Mouse (Mus musculus): ENCODE measurements around the gene Bend4.
A peak's percentile ranks its signal among the peaks of the same experiment; 100 is the strongest.

Gene Bend4

DNA sequence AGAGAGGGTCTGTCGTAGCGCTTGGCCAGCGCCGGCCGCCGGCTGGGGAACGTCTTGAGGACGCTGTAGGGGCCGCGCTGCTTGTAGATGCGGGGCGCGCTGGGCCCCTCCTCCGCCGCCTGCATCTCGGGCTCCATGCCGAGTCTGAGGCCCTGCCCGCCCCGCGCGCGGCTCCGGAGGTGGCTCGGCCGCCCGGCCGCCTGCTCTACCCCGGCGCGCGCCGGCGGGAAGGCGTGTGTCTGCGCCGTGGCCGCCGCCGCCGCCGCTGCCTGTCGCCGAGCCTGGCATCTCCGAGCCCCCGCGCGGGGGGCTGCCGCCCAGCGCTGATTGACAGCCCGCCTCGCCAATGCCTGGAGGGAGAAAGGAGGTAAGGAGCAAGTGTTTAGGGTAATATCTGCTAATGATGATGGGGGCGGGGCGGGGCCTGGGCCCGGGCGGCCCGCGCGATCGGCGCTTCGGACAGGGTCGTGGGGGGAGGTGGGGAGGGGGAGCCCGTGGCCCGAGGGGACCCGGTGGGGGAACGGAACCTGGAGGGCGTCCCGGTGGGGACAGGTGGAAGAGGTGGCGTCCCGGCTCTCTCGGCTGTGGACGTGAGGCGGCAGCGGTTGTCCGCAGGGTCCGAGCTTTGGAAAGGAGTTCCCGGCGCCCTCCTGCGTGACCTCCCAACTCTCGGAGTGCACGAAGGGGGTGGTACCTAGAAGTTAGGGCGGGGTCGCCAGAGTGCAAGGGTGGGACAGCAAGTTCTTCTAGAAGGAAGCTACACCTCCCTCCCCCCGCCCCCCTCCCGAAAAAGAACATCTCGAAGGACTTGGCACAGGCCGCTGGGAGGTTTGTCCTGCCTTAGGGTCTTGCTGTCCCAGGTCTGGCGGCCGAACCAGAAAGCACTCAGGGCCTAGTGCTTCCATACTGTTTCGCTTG, at the start of gene Bend4:
Gene Bend4 (minus strand): TSS at position 868 of the 918 bp plus-strand sequence.
- peak; percentile 47 to 57 for DNase-seq (ENCODE audit: low spot score in 2 of 2)

DNA sequence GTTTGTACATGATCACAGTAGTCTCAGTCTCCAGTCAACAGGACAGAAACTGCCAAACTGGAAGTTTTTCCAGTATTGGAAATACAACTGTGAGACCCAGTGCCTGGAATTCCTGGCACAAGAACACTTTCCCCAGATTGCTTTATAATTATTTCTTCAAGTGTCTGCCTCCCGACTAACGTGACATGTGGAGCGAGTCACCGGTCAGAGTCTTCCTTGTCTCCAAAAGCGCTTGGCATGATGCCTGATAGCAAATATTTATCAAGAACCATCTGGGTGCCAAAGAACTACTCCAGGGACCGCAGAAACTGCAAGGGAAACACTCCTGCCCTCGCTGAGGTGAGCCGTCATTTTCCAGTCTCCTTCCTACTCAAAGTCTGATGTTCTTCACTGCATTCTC, 45.6 kb upstream of the Bend4 start:
- no peak for DNase-seq (ENCODE audit: low spot score in 2 of 2)

DNA sequence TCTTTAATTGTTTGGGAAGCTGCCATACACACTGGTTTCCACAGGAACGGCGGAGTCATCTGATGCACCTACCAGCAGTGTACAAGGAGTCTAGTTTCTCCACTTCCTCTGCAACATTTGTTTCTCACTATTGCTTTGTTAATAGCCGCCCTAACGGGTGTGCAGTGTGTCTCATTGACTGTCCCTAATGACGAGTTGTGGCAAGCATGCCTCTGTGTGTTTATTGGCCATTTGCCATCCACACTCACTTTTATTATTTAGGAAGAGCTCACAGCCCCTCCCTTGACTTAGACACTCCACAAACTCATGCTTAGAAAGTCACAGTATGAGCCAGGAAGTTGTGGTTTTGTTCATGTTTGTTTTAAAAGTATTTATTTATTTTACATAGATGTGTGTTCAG, 45.0 kb upstream of the Bend4 start:
- DNase-seq (ENCODE audit: low spot score in 2 of 2): no peak

DNA sequence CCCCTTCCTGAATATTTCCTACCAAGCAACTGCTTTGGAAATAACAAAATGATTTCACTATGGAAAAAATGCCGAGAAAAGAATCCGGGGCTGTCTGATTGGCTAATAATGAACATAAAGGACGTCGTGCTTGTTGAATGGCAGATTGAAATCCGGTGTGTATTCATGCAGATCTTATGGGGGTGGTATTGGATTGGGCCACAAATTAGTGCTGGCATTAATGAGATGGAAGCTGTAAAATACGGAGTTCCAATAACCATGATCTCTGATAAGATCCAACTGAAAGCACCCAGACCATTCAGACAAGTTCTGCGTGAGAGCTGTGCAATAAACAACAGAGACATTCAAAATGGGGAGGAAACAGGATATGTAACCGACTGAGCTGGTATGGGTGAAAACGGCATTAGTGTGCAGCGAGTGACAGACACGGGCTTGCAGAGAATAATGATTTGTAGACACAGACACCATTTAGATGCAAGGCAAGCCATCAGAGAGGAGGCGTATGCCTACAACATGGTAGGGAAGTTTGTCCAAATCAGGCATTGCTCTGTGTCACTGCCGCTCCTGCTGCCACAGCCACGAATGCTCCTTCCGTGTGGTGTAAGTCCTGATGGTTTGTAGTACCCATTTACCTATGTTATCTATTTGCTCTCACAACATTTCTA, 38.9 kb upstream of the Bend4 start:
- DNase-seq (ENCODE audit: low spot score in 2 of 2): no peak

DNA sequence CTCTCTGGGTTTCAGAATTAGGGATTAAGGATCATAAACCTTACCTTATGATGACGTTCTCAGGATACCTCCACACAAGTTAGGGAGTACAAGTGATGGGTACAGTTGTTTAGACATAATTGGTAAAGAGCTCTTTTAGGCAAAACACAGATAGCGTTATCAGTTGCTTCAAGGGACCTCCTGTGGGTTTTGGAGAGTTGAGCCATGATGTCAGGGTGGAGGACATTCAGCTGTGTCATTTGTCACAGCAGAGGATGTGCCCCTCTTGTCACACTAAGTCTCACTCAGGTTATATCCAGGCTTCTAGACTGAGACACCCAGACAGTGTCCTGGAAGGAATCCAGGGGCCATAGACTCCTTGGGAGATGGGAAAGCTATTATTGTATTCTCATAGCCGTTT, 36.8 kb upstream of the Bend4 start:
- DNase-seq (ENCODE audit: low spot score in 2 of 2): no peak

DNA sequence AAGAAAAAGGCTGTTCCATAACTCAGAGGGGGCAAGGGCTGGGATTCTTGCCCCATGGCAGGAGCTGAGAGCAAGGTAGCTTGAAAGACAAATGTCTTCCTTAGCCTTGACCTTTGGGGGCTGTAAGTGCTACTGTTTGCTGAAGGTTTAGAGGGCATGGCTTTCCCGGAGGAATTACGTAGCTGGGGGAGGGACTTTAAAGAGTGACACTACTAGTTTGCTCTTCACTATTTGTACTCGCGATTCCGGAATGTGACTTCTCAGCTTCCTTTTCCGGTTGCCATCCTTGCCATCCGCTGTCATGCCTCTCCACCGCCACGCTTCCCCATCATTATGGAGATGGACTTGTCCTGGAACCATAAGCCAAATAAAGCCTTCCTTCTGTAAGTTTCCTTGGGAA, 35.5 kb upstream of the Bend4 start:
- DNase-seq (ENCODE audit: low spot score in 2 of 2): no peak

DNA sequence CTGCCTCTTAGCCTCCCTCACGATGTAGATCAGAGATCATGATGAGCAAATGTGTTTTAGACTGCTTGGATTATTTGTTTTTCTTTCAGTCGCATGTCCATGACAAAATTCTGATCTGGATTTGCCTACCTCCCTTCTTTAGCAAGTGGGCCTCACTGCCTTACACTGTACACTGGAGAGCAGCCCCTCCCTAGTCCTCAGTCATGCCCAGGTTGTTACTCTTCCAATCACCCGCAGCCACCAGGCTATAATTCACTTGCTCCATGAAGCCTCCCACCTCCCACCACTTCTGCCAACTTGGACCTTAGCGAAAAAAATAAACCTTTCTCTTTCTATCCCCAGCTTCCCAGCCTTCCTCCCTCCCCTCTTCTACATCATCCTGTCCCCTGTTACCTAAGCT, 34.2 kb upstream of the Bend4 start:
- no peak for DNase-seq (ENCODE audit: low spot score in 2 of 2)

DNA sequence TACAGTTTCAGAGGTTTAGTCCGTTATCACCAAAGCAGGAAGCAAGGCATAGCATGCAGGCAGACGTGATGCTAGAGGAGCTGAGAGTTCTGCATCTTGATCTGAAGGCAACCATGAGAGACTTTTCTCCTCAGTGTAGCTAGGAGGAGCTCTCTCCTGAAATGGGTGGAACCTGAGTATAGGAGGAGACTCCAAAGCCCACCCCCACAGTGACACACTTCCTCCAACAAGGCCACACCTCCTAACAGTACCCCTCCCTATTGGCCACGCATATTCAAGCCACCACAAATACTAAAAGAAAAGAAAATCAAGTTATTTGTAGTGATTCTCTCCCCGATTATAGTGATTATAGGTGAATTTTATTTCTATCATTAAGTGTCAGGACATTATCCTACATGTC, 28.7 kb upstream of the Bend4 start:
- no peak for DNase-seq (ENCODE audit: low spot score in 2 of 2)

DNA sequence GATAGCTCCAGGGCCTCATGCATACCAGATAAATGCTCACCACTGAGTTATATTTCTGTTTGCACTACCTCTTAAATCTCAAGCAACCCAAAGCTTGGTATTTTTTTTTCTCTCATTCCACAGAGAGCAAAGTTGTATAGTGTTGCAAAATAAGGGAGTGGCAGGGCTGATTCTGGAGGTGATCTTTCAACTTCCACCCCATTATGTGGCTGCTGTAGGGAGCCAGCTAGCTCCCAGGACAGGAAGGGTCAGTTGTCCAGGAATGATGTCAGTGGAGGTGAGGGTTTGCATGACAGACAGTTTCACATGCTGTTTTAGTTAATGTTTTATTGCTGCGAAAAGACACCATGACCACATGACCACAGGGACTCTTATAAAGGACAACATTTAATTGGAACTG, 26.2 kb upstream of the Bend4 start:
- DNase-seq (ENCODE audit: low spot score in 2 of 2): no peak

DNA sequence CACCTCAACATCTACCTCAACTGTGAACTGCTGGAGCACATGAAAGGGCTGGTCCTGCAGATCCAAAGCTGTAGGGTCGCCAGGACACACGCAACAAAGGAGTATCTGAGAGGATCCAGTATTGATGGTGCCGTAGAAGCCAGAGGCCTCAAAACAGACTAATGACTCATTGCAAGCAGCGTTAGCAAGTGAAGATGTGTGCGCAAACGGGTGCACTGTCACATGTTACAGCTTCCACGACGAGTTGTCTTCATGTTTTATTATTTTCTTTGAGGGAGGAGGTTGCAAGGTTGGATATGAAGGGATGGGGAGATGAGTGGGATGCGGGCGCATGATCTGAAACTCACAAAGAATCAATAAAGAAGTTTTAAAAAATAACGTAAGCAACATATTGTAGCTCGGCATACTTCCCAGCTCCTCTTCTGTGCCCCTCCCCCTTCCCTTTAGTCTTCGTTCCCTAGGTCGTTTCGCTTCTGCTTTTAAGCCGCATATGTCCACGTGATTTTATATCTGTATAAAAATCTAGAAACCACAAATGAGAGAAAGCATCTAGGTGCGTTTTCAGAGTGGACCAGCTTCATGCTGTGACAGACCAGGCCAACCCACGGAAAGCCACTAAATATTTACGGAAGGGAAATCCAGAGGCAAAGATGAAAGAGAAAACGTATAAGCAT, 22.0 kb upstream of the Bend4 start:
- peak; percentile 26 to 41 for DNase-seq (ENCODE audit: low spot score in 2 of 2)

DNA sequence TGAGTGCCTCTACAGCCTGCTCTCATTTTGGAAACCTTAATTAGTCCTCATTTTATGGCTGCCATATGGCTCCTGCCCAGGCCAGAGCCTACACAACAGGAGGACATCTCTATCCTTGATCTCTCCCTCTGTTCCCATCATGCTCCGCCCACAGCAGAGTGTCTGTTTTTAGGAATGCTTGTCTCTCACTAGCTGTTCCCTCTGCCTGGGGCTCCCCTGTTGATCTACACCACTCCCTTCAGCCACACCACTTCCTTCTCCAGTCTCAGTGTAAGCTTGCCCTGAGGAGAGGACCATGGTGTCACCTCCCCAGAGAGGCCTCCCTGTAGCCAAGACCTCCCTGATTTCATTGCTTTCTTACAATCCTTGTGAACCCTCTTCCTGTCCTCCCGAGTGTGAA, 18.4 kb upstream of the Bend4 start:
- no peak for DNase-seq (ENCODE audit: low spot score in 2 of 2)

DNA sequence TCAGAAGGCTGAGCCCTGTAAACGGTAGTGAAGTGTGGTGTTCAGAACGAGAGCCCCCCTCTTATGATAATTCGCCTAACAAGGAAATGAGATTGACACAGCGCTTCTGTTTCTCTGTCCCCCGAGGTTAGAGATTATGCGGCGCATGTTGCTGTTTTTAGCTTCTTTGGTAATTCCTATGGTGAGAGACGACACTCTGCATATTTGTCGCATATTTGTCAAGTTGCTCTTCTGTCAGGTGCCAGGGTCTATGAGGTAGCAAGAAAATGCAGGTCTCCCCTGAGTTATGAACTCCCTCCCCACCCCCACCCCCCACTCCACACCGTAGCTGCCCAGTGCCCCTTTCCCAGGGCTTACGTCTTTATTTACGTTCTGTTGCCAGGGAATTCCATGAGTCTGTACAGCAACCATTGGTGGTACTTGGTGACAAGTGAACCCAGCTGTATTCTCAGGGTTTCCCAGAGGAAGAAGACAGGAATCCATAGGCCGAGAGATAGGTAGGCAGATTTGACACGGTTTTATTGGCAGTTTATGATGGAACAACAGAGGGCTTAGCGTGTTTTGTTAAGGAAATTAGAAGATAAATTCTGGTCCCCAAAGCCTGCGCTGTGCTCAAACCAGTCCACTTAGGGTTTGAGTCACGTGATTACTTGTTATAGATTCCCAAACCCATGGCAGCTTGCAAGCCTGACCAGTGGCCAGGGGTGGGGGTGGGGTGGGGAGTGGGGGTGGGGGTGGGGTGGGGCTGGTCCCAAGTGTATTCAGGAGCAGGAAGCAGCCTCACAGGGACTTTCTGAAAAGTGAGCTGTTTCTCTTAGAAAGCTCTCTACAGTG, 16.3 kb upstream of the Bend4 start:
- DNase-seq (ENCODE audit: low spot score in 2 of 2): no peak

DNA sequence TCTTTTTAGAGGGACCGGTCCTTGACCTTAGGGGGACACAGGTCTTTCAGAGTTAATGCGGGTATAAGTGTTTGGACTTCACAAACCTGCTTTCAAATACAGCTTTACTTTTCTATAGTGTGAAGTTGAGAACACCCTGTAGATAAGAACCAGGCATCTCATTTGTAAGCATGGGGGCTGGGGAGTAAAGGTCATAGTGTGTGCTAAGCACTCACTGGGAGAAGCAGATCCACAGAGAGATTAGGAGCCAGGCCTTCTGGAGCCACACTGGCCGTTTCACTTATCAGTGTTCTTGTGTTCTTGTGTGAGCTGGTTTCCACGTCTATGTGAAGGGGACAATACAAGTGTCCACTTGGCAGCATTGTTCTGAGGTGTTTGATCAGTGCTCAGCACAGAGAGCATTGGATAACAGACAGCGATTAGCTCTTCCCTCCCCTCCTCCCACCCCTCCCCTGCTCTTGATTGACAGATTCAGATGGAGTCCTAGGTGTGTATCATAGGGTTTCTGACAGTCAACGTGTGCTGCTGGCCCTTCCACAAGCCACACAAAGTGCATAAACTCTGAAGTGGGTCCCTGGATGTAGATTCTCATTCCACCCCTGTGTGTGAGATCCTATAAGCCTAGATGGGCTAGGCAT, 14.8 kb upstream of the Bend4 start:
- DNase-seq (ENCODE audit: low spot score in 2 of 2): no peak

DNA sequence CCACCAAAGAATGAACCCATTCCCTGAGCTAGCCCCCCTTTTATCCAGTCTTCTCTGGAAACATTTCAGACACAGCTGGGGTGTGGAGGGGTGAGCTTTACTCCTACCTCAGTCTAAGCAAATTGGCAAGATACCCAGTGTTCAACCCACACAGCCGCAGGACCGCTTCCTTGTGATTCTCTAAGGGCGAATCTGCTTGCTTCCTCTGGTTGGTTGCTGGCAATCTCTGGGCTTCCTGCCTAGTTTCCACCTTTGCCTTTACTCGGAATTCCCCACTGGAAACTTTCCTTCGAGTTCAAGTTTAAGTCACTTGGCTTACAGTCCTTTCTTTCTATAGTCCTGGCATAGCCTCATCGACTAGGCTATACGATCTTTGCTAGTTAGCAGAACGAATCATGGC, 12.5 kb upstream of the Bend4 start:
- DNase-seq (ENCODE audit: low spot score in 2 of 2): no peak

DNA sequence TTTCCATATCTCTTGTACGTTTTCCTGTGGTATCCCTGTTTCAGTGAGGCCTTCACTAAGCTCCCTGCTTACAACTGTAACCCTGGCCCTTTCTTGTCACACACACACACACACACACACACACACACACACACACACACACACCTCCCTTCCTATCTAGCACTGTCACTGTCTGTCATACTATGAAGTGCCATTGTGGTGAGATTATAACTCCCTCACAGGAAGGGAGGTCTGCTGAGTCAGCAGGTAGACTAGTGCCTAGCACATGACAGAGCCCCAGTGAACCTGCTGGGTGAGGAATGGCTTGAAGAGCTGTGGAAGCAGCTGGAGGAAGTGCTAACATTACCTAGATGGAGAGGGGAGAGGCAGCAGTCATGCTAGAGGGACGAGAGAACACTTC, 9.3 kb upstream of the Bend4 start:
- peak; percentile 26 to 34 for DNase-seq (ENCODE audit: low spot score in 2 of 2)

DNA sequence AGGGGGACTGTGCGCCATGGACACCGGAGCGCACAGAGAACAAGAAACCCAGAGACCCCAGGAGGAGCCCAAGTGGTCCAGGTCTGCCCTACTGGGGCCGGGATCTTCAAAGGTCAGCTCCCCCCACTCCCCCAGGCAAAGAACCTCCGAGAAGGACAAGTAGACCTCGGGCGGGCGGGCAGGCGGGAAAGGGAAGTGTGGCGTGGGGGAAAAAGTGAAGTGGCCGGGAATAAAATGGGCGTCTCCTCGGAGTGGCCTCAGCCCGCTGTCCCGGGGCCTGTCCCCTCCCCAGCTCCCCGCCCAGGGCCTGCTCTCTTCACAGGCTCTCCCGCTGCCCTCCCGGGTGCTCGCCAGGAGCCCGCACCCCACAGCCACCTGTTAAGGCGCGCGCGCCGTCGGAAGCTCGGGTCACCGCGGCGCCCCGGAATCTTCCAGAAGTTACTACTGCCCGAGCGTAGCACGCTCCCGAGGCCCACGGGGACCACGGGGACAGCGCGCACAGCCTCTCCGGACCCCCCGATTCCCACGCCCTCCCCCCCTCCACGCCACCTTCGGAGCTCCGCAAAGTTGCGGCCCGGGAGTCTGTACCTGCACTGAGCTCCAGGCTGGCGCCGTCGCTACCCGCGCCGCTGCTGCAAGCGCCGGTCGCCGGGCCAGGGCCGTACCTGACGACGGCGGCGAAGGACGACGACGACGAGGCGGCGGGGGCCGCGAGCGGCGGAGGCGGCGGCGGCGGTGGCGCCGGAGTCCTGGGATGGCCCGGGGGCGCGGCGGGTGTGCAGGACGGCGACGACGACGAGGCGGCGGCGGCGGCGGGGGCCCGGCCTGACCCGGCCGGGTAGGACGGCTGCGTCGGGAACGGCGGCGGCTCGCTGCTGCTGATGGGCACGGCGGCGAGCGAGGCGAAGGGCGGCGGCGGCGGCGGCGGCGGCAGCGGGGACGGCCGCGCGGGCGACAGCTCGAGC, 1.4 kb downstream of the Bend4 start:
- no peak for DNase-seq (ENCODE audit: low spot score in 2 of 2)

DNA sequence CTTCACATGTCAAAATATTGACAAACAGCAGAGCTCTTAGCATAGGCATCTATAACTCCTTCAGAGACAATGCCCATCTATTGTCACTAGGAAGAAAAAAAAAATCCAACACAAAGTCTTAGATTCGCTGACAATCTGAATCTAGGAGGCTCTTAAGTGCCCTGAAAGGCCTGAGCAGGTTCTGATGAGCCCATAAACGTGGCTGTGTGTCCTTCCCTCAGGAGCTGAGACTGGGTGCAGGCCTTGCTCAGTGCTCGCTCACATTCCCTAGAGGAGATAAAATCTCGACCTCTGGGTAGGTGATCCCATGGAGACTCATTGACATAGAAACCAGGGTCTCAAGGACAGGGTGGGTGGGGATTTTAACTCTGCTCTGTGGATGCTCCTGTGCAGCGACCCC, 2.1 kb downstream of the Bend4 start:
- DNase-seq (ENCODE audit: low spot score in 2 of 2): no peak

DNA sequence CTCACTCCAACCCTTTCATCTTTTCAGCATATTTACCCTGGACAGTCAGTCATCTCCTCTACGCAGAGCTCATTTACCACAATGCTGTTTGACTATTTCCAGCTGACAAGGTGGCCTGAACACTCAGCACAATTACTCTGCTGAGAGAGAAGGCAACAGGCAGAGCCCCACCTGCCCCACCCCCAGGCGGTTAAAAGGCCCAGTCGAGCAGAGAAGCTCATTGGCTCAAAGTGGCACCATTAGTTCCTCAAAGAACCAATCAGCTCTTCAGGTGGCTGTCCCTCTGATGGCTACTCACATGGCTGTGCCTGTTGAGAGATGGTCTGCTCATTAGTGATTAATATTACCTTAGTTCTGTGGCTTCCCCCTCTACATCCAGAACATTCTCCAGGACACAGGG, 3.5 kb downstream of the Bend4 start:
- DNase-seq (ENCODE audit: low spot score in 2 of 2): no peak

DNA sequence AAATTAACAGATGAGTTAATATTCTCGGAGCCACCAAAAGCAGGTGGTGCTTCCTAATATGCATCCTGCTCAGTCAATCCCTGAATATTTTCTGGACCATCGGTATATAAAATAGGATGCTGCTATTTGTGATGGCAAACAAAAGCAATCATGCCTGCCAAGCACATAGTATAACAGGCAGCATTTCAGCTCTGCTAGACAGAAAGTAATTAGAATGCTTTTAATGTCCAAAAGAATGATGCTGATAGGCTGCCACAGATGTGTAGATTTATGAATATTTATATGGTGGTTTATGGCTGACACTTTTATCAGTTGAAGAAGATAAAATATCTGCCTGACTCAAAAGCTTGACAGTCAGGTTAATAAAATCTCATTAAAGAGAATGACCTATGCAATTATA, 4.1 kb downstream of the Bend4 start:
- no peak for DNase-seq (ENCODE audit: low spot score in 2 of 2)

DNA sequence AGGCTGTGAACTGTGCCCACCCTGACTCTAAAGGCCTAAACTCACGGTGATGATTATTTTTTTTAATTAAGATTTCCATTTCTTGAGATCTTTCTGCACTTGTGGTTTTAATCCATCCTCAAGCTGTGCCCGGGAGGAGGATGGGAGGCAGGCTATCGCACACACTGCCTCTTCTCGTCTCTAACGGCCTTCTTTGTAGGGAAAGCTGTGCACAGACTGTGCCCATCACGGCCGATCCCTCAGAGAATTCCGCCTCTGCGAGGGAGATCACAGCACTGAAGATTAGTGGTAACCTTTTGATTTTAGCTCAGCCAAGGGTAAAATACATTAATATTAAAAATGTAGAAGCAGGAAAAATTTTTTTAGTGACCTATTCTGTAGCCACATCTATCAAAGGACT, 4.8 kb downstream of the Bend4 start:
- no peak for DNase-seq (ENCODE audit: low spot score in 2 of 2)
